Mouse (Mus musculus) megakaryocyte, embryonic 14.5 days (primary cell): Measurements from ENCODE around the gene Nrros. TPM values are rescaled to one million over a fixed set of nuclear protein-coding genes. Genes with fewer than 3 reads are reported as not detected.

Experiments
- H3K27me3 ChIP-seq: replicated peaks from 2 replicates; pipeline ENCODE3; 2012; ENCODE audit warnings: inconsistent platforms
- H3K36me3 ChIP-seq: replicated peaks from 2 replicates; pipeline ENCODE3; 2012; ENCODE audit warnings: low read length, inconsistent platforms, mixed read lengths
- H3K4me1 ChIP-seq: 2 replicates; pipeline ENCODE4 v1.6.1; 2012; ENCODE audit warnings: inconsistent platforms
- H3K4me3 ChIP-seq: replicated peaks from 2 replicates; pipeline ENCODE3; 2012; ENCODE audit warnings: moderate library complexity, mild to moderate bottlenecking, inconsistent platforms
- H3K9me3 ChIP-seq: 2 replicates; pipeline ENCODE4 v1.6.1; 2012; ENCODE audit warnings: inconsistent platforms
- FLI1 ChIP-seq: IDR thresholded peaks from 2 replicates; pipeline ENCODE4 v1.6.1; 2012; ENCODE audit warnings: low read length, inconsistent platforms, mixed read lengths
- GATA1 ChIP-seq: IDR thresholded peaks from 3 replicates; pipeline ENCODE4 v1.6.1; 2012; ENCODE audit warnings: mixed read lengths, low read length, inconsistent platforms, borderline replicate concordance
- polyA plus RNA-seq: library from polyadenylated mRNA; stranded (reverse); fragments of >175 nt; gene quantifications from 2 replicates; pipeline ENCODE4 v1.2.3, GENCODE M21; 2012; ENCODE audit warnings: low replicate concordance; ENCODE audit not compliant: insufficient read depth

Nrros gene
- polyA plus RNA-seq, 1 experiment: 75.8 TPM

- H3K27me3 ChIP-seq: no peaks in the 10 kb centered on the region
- peaks cover 46% of the 10 kb centered on the region for H3K36me3 ChIP-seq
- TF ChIP-seq FLI1 (no peak), GATA1 (no peak)
- H3K4me1 ChIP-seq: peaks cover 66% of the 10 kb centered on the region
- peaks cover 3% of the 10 kb centered on the region; the same call in 1 of the 2 replicates for H3K9me3 ChIP-seq
- H3K4me3 ChIP-seq: peak overlapping the region; percentile 99
Measured at GRCm38 (mm10) chr16:32163392-32163791, 2.0 kb downstream of the Nrros start.

- Histone ChIP-seq H3K4me3 (peak overlapping the region; percentile 85), H3K9me3 (no peaks in the 10 kb centered on the region), H3K4me1 (peaks cover 67% of the 10 kb centered on the region), H3K36me3 (peaks cover 56% of the 10 kb centered on the region), H3K27me3 (no peaks in the 10 kb centered on the region)
- TF ChIP-seq FLI1 (no peak), GATA1 (no peak)
Measured at GRCm38 (mm10) chr16:32160742-32161323, 4.6 kb downstream of the Nrros start.

GRCm38 (mm10) chr16:32158966-32159365, 6.4 kb downstream of the Nrros start:
- Histone ChIP-seq H3K4me3 (no peak overlapping the region), H3K9me3 (no peaks in the 10 kb centered on the region), H3K36me3 (peaks cover 75% of the 10 kb centered on the region), H3K4me1 (peaks cover 79% of the 10 kb centered on the region), H3K27me3 (no peaks in the 10 kb centered on the region)
- TF ChIP-seq GATA1 (no peak), FLI1 (no peak)

- Histone ChIP-seq H3K27me3 (no peaks in the 10 kb centered on the region), H3K36me3 (peaks cover 72% of the 10 kb centered on the region)
Measured at GRCm38 (mm10) chr16:32157369-32157768, 8.0 kb downstream of the Nrros start.

GRCm38 (mm10) chr16:32156719-32157118, 8.7 kb downstream of the Nrros start:
- Histone ChIP-seq H3K9me3 (no peaks in the 10 kb centered on the region), H3K36me3 (peaks cover 66% of the 10 kb centered on the region), H3K27me3 (no peaks in the 10 kb centered on the region), H3K4me3 (no peak overlapping the region), H3K4me1 (peaks cover 66% of the 10 kb centered on the region)
- TF ChIP-seq FLI1: no peak
- TF ChIP-seq GATA1: no peak

More at GRCm38 (mm10) chr16:32157369-32157768, 8.0 kb downstream of the Nrros start:
- Histone ChIP-seq H3K4me1 (peaks cover 71% of the 10 kb centered on the region), H3K4me3 (no peak overlapping the region), H3K9me3 (no peaks in the 10 kb centered on the region)
- TF ChIP-seq FLI1 (no peak), GATA1 (no peak)

GRCm38 (mm10) chr16:32154437-32154836, 11.0 kb downstream of the Nrros start:
- no peaks in the 10 kb centered on the region for H3K9me3 ChIP-seq
- no peaks in the 10 kb centered on the region for H3K27me3 ChIP-seq
- peaks cover 48% of the 10 kb centered on the region for H3K4me1 ChIP-seq
- H3K36me3 ChIP-seq: peaks cover 50% of the 10 kb centered on the region
- peak overlapping the region; percentile 28 for H3K4me3 ChIP-seq
- TF ChIP-seq GATA1: no peak
- TF ChIP-seq FLI1: no peak

- TF ChIP-seq FLI1: no peak
- TF ChIP-seq GATA1: no peak
- H3K4me1 ChIP-seq: peaks cover 43% of the 10 kb centered on the region
- no peak overlapping the region for H3K4me3 ChIP-seq
- H3K36me3 ChIP-seq: peaks cover 45% of the 10 kb centered on the region
- no peaks in the 10 kb centered on the region for H3K27me3 ChIP-seq
- no peaks in the 10 kb centered on the region for H3K9me3 ChIP-seq
Measured at GRCm38 (mm10) chr16:32153976-32154375, 11.4 kb downstream of the Nrros start.

- no peak for TF ChIP-seq GATA1
- TF ChIP-seq FLI1: no peak
- Histone ChIP-seq H3K27me3 (no peaks in the 10 kb centered on the region), H3K4me3 (no peak overlapping the region), H3K9me3 (peaks cover 16% of the 10 kb centered on the region), H3K36me3 (peaks cover 52% of the 10 kb centered on the region), H3K4me1 (peaks cover 38% of the 10 kb centered on the region)
Measured at GRCm38 (mm10) chr16:32147589-32148207, 17.7 kb downstream of the Nrros start.

GRCm38 (mm10) chr16:32144592-32144991, 20.8 kb downstream of the Nrros start:
- Histone ChIP-seq H3K27me3 (no peaks in the 10 kb centered on the region), H3K4me1 (peaks cover 46% of the 10 kb centered on the region), H3K4me3 (no peak overlapping the region), H3K36me3 (peaks cover 64% of the 10 kb centered on the region), H3K9me3 (peaks cover 16% of the 10 kb centered on the region)
- TF ChIP-seq FLI1 (no peak), GATA1 (no peak)

- H3K27me3 ChIP-seq: no peaks in the 10 kb centered on the region
- TF ChIP-seq FLI1 (no peak), GATA1 (no peak)
- H3K36me3 ChIP-seq: peaks cover 64% of the 10 kb centered on the region
Measured at GRCm38 (mm10) chr16:32143766-32144165, 21.6 kb downstream of the Nrros start.

GRCm38 (mm10) chr16:32138954-32139353, 26.4 kb downstream of the Nrros start:
- H3K4me3 ChIP-seq: no peak overlapping the region
- H3K9me3 ChIP-seq: peaks cover 8% of the 10 kb centered on the region
- no peak for TF ChIP-seq FLI1
- peaks cover 37% of the 10 kb centered on the region for H3K4me1 ChIP-seq
- peaks cover 25% of the 10 kb centered on the region for H3K36me3 ChIP-seq
- H3K27me3 ChIP-seq: no peaks in the 10 kb centered on the region

More at GRCm38 (mm10) chr16:32143766-32144165, 21.6 kb downstream of the Nrros start:
- peaks cover 16% of the 10 kb centered on the region for H3K9me3 ChIP-seq
- no peak overlapping the region for H3K4me3 ChIP-seq
- H3K4me1 ChIP-seq: peaks cover 54% of the 10 kb centered on the region
